Mouse (Mus musculus) bone marrow macrophage, adult 2 months (primary cell): ENCODE measurements around the gene Epn1. TPM values are rescaled to one million over a fixed set of nuclear protein-coding genes. Genes with fewer than 3 reads are reported as not detected.

Experiments
- H3K27ac ChIP-seq: 2 replicates; pipeline ENCODE4 v1.5.1; 2012; ENCODE audit warnings: low read depth, low read length; ENCODE audit not compliant: insufficient read depth
- H3K4me1 ChIP-seq: 2 replicates; pipeline ENCODE4 v1.6.1; 2012; ENCODE audit warnings: low read length; ENCODE audit not compliant: control insufficient read depth, insufficient read depth
- H3K4me3 ChIP-seq: 2 replicates; pipeline ENCODE4 v1.5.1; 2012; ENCODE audit warnings: mild to moderate bottlenecking, low read length, moderate library complexity; ENCODE audit not compliant: insufficient read depth
- CTCF ChIP-seq: IDR thresholded peaks from 2 replicates; pipeline ENCODE4 v1.5.1; 2012; ENCODE audit warnings: low read depth, mild to moderate bottlenecking, low read length, moderate library complexity
- POLR2A ChIP-seq: IDR thresholded peaks from 2 replicates; pipeline ENCODE4 v1.6.1; 2012; ENCODE audit warnings: mild to moderate bottlenecking, low read depth, low read length, borderline replicate concordance
- polyA plus RNA-seq: library from polyadenylated mRNA; stranded (reverse); fragments of >200 nt; gene quantifications from 2 replicates; pipeline ENCODE4 v1.2.4, GENCODE M21; 2012; ENCODE audit not compliant: missing spikeins, insufficient read depth, insufficient read length

Epn1 gene
- polyA plus RNA-seq, 1 experiment = 202 TPM

GRCm38 (mm10) chr7:5057804-5058203 lies 22.2 kb upstream of the Epn1 start:
- no peak overlapping the region for H3K4me3 ChIP-seq
- peaks cover 38% of the 10 kb centered on the region for H3K4me1 ChIP-seq
- TF ChIP-seq CTCF = peak; percentile 8; the same call in 1 of the 2 replicates
- TF ChIP-seq POLR2A = no peak
- H3K27ac ChIP-seq = peak overlapping the region; percentile 91

GRCm38 (mm10) chr7:5058631-5059030 lies 21.4 kb upstream of the Epn1 start:
- no peak for TF ChIP-seq POLR2A
- no peak for TF ChIP-seq CTCF
- Histone ChIP-seq H3K4me3 (no peak overlapping the region), H3K4me1 (peaks cover 31% of the 10 kb centered on the region), H3K27ac (peak overlapping the region; percentile 91)

GRCm38 (mm10) chr7:5059421-5059820 lies 20.6 kb upstream of the Epn1 start:
- TF ChIP-seq POLR2A = no peak
- TF ChIP-seq CTCF = no peak
- H3K27ac ChIP-seq = no peak overlapping the region
- H3K4me1 ChIP-seq = peaks cover 34% of the 10 kb centered on the region
- H3K4me3 ChIP-seq = no peak overlapping the region

GRCm38 (mm10) chr7:5060239-5060731 lies 19.8 kb upstream of the Epn1 start:
- no peak for TF ChIP-seq POLR2A
- 0 out of 2 replicates have a peak, but pooled peaks have one; percentile 20 for TF ChIP-seq CTCF
- peak overlapping the region; percentile 92 for H3K4me3 ChIP-seq
- H3K27ac ChIP-seq = peak overlapping the region; percentile 92
- H3K4me1 ChIP-seq = peaks cover 40% of the 10 kb centered on the region

- Histone ChIP-seq H3K27ac (peak overlapping the region; percentile 98), H3K4me3 (peak overlapping the region; percentile 92), H3K4me1 (peaks cover 48% of the 10 kb centered on the region)
- TF ChIP-seq CTCF (peak; percentile 39; the same call in 1 of the 2 replicates), POLR2A (peak; percentile 13; the same call in 1 of the 2 replicates)
Measured at GRCm38 (mm10) chr7:5060944-5061773, 18.9 kb upstream of the Epn1 start.

GRCm38 (mm10) chr7:5061774-5062359 lies 18.2 kb upstream of the Epn1 start, which contains the start of gene U2af2:
TSS of gene U2af2 (plus strand) at chr7:5062143.
- TF ChIP-seq CTCF (no peak), POLR2A (no peak)
- peaks cover 47% of the 10 kb centered on the region for H3K4me1 ChIP-seq
- H3K4me3 ChIP-seq = peak within 1 kb of the TSS; percentile 92

GRCm38 (mm10) chr7:5062360-5063001 lies 17.6 kb upstream of the Epn1 start:
- H3K27ac ChIP-seq = peak overlapping the region; percentile 97
- peaks cover 42% of the 10 kb centered on the region for H3K4me1 ChIP-seq

More at GRCm38 (mm10) chr7:5061774-5062359, 18.2 kb upstream of the Epn1 start, which contains the start of gene U2af2:
- peak within 1 kb of the TSS; percentile 98 for H3K27ac ChIP-seq

GRCm38 (mm10) chr7:5064886-5065285 lies 15.1 kb upstream of the Epn1 start:
- no peak overlapping the region for H3K27ac ChIP-seq
- TF ChIP-seq CTCF (no peak), POLR2A (no peak)
- H3K4me1 ChIP-seq = peaks cover 20% of the 10 kb centered on the region
- no peak overlapping the region for H3K4me3 ChIP-seq

More at GRCm38 (mm10) chr7:5062360-5063001, 17.6 kb upstream of the Epn1 start:
- peak overlapping the region; percentile 67 for H3K4me3 ChIP-seq
- TF ChIP-seq CTCF (no peak), POLR2A (no peak)

GRCm38 (mm10) chr7:5073586-5073985 lies 6.4 kb upstream of the Epn1 start:
- TF ChIP-seq CTCF (no peak), POLR2A (no peak)
- H3K27ac ChIP-seq = no peak overlapping the region
- H3K4me3 ChIP-seq = no peak overlapping the region
- H3K4me1 ChIP-seq = peaks cover 16% of the 10 kb centered on the region

- H3K4me3 ChIP-seq = no peak overlapping the region
- H3K27ac ChIP-seq = no peak overlapping the region
- no peak for TF ChIP-seq CTCF
- H3K4me1 ChIP-seq = peaks cover 20% of the 10 kb centered on the region
Measured at GRCm38 (mm10) chr7:5074984-5075383, 5.1 kb upstream of the Epn1 start.
